Mouse (Mus musculus) C2C12 (cell line): ENCODE results near the gene Cep95.

ENCODE experiments used
- CTCF ChIP-seq: IDR thresholded peaks from one replicate; pipeline ENCODE4 v1.5.1; 2011; ENCODE audit not compliant: control insufficient read depth, insufficient read depth, insufficient read length
- FOSL1 ChIP-seq: IDR thresholded peaks from one replicate; pipeline ENCODE4 v1.8.0; 2011; ENCODE audit warnings: mild to moderate bottlenecking, low read length; ENCODE audit not compliant: poor library complexity, insufficient read depth, severe bottlenecking
- MYOD1 ChIP-seq: IDR thresholded peaks from one replicate; pipeline ENCODE4 v1.6.1; 2011; ENCODE audit warnings: low read depth; ENCODE audit not compliant: control insufficient read depth, insufficient read length
- MYOG ChIP-seq: IDR thresholded peaks from one replicate; pipeline ENCODE4 v1.6.1; 2011; ENCODE audit not compliant: control insufficient read depth, insufficient read length; ENCODE audit errors: extremely low read depth
- USF1 ChIP-seq: IDR thresholded peaks from one replicate; pipeline ENCODE4 v1.6.1; 2011; ENCODE audit warnings: low read depth, mild to moderate bottlenecking, control low read depth, moderate library complexity

- TF ChIP-seq CTCF, result no peak
- TF ChIP-seq USF1, result no peak
- no peak for TF ChIP-seq MYOD1
- no peak for TF ChIP-seq MYOG
- no peak for TF ChIP-seq FOSL1
Observed at GRCm38 (mm10) chr11:106788026-106788774, 852 bp upstream of the Cep95 start.
